Mouse (Mus musculus): Measurements from ENCODE around the gene Olfr643.

- TF ChIP-seq POLR2A (IDR thresholded peaks at IDR 0.05; ENCODE audit: low read depth, low read length), result no peak
- no peak for TF ChIP-seq CTCF (IDR thresholded peaks at IDR 0.05; ENCODE audit: borderline replicate concordance, insufficient read depth, low read length)
Observed at GRCm38 (mm10) chr7:103971782-103972181, 165.4 kb downstream of the Olfr643 start.

All from embryonic fibroblast, embryonic 13.5 days (primary cell).